Mouse (Mus musculus) embryo, embryonic 10.5 days (tissue): ENCODE measurements around the gene Hpca.

ENCODE experiments used
- DNase-seq: peaks from one replicate; pipeline ENCODE4 v3.0.0-alpha.2; 2015; ENCODE audit warnings: low spot score

Hpca gene

DNA sequence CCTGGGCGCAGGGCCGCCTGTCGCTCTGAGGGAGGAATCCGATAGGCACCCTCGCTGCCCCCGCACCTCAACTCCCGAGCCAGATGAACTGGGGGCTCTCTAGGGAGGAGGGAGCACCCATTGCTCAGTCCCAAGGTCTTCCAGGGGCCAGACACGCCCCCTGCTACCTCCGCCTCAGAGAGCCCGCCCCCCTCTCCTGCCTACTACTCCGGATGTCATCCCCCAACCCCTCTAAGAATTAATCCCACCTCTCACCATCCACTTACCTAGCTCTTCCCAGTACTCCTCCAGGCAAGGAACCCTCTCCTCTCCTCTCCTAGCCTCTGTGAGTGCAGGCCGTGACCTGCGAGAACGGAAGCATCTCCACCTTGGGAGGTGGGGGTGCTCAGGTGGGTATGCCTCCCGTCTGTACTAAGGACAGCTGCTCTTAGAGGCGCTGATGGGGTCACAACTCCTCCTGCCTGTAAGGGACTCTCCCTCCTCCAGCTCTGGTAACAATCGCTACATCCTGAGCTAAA lies at the start of gene Hpca:
Hpca (minus strand) TSS at position 468 of the 518 bp plus-strand sequence.
- no peak for DNase-seq

DNA sequence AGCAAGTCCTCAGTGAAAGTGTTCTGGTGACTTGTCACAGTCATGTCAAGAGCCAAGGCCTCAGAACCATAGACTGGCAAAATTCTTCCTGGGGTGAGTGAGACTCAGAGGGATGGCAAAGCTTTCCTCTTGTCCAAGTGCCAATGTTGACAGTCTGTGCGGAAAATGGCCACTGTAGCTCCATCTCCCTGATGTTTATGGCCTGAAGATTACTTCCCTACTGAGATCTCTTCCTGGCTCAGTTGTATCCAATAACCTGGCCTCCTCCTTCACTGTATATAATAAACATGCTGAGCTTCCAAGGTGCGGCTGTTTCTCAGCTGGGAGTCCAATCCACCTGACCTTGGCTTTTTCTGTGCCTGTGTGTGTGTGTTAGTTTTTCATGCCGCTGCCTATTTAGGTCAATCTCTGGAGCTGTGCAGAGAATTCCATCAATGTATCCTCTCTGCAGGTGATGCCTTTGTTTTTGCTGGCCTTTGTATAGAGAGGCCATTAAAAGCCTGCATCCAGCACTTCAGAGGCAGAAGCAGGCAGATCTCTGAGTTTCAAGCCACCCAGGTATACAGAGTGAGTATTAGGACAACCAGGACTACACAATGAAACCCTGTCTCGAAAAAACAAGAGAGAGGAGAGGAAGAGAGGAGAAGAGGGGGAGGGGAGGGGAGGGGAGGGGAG lies 39.9 kb upstream of the Hpca start:
- no peak for DNase-seq

DNA sequence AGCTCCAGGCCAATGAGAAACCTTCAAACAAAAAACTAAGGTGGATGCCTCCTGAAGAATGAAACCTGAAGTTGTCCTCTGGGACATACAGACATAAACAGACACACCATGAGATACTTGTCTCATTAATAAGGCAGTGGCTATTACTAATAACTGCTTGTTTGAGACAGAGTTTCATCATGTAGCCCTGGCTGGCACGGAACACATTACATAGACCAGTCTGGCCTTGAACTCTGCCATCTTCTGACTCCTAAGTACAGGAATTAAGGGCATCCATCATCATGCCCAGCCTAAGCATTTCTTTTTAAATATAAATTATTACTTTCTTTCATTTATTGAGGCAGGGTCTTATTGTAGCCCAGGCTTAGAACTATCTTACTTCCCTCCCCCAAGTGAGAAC lies 39.2 kb upstream of the Hpca start:
- no peak for DNase-seq

DNA sequence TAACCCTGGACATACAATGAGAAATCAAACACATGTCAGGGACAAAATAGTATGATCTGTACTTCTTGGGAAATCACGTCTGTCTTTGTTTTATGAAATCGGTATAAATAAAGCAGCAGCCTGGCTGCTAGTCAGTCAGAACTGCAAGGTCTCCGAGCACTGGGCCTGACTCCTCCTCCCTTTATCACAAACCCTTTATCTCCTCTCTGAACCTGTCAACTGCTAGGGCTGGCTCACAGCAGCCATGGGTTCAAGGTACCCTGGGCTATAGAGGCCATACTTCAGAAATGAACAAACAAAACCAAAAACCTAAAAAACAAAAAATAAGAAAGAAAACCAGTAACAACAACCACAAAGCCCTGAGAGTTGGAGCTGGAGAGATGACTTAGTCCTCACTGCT lies 36.7 kb upstream of the Hpca start:
- DNase-seq = no peak

DNA sequence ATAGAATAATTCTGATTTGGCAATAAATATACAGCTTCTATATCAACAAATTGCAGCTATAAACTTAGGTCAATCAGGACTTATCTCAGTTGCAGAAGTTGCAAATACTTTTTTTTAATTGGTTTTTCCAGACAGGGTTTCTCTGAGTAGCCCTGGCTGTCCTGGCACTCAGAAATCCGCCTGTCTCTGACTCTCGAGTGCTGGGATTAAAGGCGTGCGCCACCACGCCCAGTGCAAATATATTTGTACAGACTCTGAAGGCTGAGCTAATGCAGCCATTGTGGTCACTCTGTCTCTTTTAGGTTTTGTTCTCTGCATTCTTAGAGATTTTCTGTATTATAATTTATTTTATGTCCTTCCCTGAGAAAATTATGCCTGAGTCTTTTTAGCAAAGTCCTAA lies 35.7 kb upstream of the Hpca start:
- DNase-seq = no peak

DNA sequence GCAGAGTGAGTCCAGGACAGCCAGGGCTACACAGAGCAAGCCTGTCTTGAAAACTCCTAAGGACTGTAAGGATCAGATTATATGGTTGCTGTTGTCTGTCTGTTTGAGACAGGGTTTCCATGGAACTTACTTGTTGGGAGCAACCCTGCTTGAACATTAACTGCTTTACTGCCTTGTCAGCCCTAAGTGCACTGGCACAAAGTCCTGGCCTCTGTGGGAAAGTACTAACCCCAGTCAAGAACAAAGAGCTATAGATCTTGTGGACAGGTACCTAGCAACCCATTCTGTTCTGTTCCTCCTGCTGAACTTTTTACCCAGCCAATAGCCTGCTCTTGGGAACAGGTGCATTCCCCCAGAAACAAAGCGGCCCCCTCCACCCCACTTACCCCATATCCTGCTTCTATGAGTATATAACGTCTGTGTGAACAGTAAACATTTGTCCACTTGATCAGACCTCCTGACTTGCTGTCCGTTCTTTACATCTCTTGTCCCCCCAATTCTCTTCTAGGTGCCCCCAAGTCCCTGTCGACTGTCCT lies 29.5 kb upstream of the Hpca start:
- no peak for DNase-seq

DNA sequence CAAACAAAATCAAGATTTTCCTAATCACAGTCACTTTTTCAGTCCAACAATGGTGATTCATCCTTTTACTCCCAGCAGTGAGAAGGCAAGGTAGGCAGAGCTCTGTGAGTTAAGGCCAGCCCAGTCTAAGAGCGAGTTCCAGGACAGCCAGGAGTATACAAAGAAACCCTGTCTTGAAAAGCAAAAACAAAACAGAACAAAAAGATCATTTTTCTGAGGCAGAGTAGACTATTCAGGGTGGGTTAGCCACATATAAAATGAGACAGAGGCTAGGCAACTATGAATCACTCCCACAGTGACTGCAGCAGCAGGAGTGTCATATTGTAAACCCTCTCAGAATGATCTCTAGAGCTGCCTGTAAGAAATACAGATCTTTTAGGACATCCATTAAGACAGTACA lies 27.5 kb upstream of the Hpca start:
- DNase-seq = no peak

DNA sequence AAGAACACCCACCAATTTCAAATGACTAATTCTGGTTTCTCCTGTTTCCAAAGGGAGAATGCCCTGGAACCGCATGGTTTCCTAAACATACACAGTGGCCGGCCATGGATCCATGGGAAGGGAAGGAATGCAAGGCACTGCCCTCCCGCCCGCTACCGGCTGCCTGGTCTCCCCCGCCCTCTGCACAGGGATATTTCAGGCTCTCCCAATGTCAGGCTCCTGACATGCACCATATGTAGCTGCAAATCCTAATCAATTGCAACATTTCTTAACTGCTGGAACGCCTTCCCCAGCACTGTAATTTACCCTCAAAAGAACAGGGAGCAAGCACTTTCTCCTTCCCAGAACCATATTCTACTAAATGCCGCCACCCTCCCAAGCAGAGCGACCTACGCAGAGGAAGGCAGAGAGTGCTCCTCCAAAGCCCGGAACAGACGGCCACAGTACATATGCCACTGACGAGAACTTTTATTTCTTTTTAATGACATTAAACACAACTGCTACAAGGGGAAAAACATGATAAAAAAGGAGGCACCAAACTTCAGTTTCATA lies 25.8 kb upstream of the Hpca start:
- DNase-seq = no peak

DNA sequence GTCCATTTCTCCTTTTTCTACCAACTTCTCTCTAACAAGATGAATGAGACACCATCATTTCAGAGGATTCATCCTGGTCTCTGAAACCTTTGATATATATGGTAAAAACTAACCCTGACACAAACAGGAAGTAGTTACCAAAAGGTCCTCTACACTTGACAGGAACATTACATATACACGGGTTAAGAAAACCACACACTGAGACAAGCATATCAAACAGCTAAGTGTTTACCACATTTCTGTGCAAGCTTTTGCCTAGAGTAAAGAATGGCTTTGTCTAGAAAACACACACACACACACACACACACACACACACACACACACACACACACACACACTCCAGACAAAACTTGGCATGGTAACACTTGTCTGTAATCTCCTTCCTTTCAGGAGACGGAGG lies 24.6 kb upstream of the Hpca start:
- DNase-seq = no peak

DNA sequence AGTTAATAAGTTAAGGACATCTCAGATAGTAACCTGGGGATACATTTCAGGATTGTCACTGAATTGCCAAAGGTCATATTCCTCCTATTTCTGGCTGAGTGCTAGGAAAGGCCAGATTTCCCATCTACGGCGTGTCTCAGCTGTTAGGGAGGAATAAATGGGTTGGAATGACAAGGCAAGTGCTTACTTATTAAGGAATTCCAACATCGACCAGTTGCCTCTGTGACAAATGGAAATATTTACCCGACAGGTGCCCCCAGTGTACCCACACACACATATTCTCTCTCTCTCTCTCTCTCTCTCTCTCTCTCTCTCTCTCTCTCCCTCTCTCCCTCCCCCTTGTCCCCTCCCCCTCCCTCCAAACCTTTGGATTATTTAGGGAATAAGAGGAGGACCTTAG lies 24.1 kb upstream of the Hpca start:
- no peak for DNase-seq

DNA sequence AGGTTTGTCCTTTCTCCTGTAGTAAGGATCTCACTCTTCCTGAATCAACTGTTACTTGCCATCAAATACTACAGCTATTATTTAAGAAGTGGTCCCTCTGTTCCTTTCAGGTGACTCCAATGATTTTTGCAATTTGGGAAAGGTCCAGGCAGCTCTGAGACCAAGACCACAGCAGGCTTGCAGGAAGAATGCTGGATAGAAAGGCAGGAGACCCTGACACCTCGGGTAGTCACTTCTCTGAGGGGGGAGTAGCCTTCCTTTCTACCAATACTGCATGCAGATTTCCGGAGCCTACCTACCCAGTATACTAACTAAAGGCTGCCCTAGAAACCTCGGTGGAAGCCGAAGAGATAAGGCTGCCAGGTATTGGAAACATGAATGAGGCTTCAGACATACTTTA lies 23.6 kb upstream of the Hpca start:
- DNase-seq = no peak

DNA sequence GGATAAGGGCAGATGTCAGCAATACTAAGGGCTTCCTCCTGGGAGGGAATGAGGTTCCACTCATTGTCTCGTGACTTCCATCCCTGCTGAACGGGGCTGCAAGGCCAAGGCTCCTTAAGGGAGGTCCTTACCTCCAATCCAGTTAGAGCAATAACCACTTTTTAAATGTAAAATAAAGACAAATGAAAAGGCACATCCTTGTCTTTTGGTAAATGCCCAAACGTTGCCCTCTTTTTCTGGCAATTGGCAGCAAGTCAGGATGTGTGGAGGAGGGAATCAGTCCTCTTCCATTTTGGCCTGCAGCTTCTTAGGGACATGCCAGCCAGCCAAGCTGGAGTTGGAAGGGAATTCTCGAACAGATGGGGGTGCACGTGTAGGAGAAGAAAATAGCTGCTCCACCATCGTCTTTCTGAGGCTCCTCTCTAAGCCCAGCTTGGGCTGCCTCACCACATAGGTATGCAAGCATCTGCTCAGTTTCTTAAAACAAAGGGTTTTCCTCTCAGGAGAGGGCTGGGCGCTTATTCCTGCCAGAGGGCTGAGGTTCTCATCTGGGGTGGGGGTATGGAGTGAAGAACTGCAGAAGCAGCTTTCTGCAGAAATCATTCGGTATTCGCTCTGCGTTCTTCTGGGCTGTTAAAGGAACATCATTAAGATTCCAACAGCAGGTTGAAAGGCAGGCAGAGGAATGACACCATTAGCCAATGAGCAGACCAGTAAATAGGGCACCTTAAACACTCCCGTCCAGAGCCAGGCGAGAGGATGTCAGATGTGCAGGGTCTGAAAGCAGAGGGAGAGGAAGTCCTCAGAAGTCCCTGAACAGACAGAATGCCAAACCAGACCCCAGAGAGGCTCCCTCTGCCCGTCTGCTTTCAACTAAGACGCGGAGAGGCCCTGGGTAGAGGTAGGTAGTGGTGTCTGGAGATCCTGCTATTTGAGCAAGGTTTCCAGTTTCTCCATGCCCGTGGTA lies 22.8 kb upstream of the Hpca start:
- no peak for DNase-seq

DNA sequence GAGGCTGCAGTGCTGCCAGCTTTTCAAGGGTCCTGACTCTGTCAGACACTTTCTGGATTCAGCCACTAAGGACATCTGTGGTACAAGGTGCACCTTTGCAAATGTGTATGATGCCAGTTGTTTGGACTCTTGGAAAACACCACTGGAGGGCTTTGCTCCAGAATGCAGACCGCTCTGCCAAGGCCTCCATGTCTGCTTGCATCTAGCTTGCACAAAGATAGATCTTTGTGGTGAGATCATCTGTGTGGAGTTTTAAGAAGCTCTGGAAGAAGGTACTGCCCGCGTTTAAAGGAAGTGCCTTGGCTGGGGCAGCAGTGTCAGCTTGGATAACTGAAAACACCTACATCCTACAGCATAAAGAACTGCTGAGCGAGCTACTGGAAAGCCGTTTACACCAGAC lies 21.7 kb upstream of the Hpca start:
- DNase-seq = no peak

DNA sequence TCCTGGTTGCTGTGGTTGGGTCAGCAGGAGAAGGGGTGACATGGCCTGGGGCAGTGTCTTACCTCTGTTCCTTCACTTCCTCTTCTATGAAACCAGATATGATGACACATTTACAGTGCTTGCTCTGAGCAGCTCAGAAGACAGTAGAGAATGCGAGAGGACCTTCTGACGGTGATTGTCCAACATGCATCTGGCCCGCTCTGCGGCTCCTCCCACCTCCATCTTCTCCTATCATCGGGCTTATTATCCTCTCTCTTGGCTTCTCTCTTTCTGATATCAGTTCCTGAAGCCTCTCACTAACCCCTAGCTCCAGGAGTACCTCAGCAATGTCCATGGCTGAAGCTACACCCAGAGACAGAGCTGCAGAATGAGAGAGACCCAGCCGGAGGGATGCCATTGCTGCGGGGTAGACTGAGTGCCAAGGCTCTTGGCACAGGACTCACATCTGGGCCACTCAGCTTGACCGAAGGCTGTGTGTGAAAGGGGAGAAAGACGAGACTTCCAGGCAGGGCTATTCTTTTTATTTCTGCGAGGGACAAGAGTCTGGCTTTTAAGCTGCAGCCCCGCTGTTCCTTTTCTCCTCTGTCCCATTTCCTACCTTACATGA lies 20.7 kb upstream of the Hpca start:
- no peak for DNase-seq

DNA sequence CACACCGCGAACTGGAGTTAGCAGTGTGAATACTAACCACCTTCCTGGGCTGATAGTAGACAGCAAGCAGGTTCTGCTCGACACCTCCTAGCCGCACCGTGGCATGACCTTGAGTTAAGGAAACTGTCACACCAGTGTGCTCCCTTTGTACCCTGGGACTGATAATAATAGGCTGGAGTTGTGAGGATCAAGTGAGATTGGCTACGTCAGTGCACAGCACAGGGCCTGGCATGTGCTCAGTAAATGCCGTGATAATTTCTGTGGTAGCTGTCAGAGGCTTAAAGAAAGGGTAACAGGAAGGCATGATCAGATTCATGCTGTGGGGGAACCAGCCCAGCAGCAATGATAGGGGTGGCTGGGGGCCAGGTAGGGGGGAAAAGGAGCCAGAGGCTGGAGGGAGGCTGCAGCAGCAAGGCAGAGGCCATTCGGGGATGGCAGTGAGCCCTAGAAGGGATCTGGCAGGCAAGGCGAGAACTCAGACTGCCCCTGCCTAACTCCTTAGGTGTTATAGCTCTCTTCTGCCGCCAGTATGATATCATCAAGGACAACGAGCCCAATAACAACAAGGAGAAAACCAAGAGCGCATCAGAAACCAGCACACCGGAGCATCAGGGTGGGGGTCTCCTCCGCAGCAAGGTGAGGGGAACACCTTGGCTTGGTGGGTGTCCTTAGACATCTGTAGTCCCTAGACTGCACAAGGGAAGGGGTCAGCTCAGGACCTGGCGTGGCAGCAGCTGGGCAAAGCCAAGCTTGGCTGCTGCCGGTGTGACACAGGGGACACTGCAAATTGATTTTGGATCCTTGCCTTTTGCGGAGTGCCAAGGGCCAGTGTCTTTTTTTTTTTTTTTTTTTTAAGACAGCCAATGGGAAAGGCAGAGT lies 20.0 kb upstream of the Hpca start:
- no peak for DNase-seq

DNA sequence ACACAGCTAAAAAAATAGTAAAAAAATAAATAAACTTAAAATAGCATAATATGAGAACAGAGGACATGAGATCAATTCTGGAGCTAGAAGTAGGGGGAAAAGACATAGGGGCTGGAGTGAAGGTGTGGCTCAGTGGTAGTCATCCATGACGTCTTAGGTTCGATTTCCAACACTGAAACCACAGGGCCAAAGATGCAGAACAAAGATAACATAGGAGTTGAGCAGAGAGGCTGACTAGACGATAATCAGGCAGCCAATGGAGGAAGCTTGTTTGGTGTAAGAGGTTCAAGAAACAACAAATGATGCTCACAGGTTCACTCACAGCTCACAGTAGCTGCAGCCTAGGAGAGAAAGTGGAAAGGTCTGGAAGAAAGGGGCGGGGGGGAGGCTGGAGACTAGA lies 19.0 kb upstream of the Hpca start:
- DNase-seq = no peak

DNA sequence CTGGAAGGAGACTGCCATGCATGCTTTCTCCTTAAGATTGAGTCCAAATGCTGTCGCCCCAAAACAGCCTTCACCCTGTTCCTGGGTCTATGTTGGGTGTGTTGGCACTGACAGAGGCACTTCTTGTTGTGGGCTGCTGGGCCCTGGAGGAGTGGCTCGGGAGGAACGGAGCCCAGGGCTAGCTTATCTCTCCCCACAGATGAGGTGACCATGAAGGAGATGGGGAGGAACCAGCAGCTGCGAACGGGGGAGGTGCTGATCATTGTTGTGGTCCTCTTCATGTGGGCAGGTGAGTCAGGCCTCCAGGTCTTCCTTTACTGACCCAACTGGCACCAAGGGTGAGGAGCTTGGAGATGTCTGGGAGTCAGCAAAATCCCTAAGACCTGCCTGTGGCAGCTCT lies 17.8 kb upstream of the Hpca start:
- DNase-seq = no peak

DNA sequence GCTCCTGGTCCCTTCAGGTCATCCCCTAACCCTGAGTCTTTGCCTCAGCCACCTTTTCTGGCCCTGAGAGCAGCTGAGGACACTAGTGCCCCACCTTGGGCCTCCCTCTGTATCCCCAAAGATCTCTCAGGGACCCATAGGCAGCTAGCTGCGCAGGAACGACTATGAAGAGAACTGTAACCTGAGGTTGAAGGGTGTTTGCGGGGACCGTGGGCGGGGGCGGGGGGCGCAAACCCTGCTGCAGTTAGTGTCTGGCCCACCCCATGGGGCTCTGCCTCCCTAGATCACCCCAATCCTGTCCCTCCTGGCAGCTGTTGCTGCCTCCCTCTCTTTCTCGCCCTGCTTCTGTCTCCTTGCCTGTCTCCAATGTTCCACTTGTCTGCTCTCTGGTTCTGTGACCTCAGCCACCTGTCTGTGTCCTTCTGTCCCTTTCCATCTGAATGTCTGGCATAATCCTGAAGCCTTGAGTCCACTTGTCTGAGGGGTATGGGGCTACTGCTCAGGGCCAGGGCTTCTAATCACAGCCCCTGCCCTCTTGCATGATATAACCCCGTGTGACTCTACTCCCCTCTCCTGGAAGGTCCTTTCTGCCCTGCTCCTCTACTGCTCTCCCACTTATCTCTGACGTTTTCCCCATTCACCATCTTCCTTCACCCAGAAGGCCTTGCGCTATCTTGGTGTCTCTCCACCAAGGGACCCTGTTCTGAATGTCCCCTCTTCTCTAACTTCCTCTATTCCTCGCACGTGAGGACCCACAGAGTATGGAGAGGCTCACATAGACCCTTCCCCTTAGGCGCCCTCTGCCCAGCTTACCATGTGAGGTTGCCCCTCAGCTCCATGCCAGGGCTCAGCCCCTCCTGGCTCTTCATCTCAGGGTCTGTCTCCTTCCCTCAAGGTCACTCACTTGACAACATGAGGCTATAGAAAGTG lies 15.8 kb upstream of the Hpca start:
- DNase-seq = no peak

DNA sequence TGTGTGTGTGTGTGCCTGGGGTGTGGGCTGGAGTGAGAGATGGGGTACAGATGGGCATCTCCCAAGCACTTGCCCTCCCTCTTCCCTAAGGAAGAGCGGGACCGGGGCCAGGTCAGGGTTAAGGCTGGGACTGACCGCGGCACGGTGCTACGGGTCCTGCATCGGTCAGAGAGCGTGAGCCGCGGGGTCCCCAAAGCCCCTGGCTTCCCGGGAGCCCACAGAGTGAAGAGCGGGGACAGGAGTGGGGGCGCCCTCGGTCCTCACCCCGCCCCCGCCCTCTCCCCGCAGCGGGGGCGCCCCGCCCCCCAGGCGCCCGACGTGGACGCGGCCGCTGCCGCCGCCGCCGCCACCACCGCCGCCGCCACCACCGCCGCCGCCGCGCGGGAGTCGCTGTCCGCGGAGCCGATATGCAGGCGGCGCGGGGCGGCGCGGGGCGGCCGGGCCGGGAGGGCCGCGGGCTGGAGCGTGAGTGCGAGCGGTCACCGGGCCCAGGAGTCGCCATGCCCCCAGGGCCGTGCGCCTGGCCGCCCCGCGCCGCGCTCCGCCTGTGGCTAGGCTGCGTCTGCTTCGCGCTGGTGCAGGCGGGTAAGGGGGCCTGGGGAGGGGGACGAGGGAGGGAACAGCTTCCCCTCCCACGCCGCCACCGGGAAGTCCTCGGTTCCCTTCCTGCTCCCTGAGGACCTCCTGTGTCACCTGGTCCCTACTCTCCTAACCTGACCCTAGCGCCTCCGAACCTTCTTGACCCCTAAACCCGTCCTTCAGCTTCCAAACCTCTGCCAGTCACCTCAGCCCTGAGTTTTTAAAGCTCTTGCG lies 14.9 kb upstream of the Hpca start, which contains the start of gene Fndc5:
Fndc5 (plus strand) TSS at position 421 of the 813 bp plus-strand sequence.
- no peak for DNase-seq
